Mouse (Mus musculus): ENCODE measurements around the gene Krt88. TPM values are rescaled to one million over a fixed set of nuclear protein-coding genes. Genes with fewer than 3 reads are reported as not detected.

The Krt88 gene
- polyA plus RNA-seq, 1 experiment from 2014 or later = not detected

DNA sequence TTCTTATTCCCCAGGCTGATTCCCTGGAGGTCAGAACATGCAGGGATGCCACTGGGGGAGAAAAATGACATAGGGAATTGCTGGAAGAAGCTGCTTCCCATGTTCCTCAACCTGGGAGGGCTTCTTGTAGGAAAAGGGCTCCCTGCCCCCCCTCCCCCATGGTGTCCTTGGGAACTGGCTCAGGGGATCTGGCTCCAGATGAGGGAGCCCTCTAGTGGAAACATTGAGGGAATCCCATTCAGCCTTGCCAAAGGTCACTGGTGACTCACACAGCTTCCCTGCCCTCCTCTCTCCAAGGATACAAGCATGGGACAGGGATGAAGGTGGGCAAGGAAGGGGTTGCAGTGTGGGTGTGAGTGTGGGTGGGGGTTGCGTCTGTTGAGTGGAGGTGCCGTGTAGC is 49.6 kb downstream of the Krt88 start:
- H3K4me1 ChIP-seq (ENCODE audit: control insufficient read depth, insufficient read depth, low read length) = no peaks in the 10 kb centered on the region
- ATAC-seq (ENCODE audit: insufficient number of reproducible peaks, low FRiP score, low TSS enrichment, low read depth) (no peak), DNase-seq (ENCODE audit: low spot score) (peak; percentile 27)
- no peak overlapping the region for H3K27ac ChIP-seq (replicated peaks; ENCODE audit: low read depth, low read length)
- H3K4me2 ChIP-seq (ENCODE audit: low read depth, severe bottlenecking) = no peak overlapping the region
- no peaks in the 10 kb centered on the region for H3K27me3 ChIP-seq (ENCODE audit: control insufficient read depth, insufficient read depth, low read length)
- H3K4me3 ChIP-seq (ENCODE audit: low read depth, low read length) = no peak overlapping the region
- H3K9ac ChIP-seq (ENCODE audit: low read length) = no peak overlapping the region
- H3K9me3 ChIP-seq (ENCODE audit: control insufficient read depth, low read length) = no peaks in the 10 kb centered on the region
- H3K36me3 ChIP-seq (ENCODE audit: control insufficient read depth, insufficient read depth, low read length) = no peaks in the 10 kb centered on the region
- 74% methylated on average over 2 of the region's 2 CpGs for WGBS

Other genes starting within 250 kb of the Krt88 start
- gene Grasp, start 223.6 kb upstream of the Krt88 start, polyA plus RNA-seq (2014; fragmentation: Nextera tagmentation; extraction: Ambion mirVana) = 6.7 and 7.7 TPM in 2 replicates
- gene Nr4a1, start 193.5 kb upstream of the Krt88 start, polyA plus RNA-seq (2014; fragmentation: Nextera tagmentation; extraction: Ambion mirVana) = 3.5 and 4.0 TPM in 2 replicates
- gene Atg101, start 163.5 kb upstream of the Krt88 start, polyA plus RNA-seq (2014; fragmentation: Nextera tagmentation; extraction: Ambion mirVana) = 68.2 and 73.1 TPM in 2 replicates
- 4.2 and 5.6 TPM in 2 replicates for gene 6030408B16Rik, start 154.5 kb upstream of the Krt88 start, polyA plus RNA-seq (2014; fragmentation: Nextera tagmentation; extraction: Ambion mirVana)
- 0.14 TPM in 1 of 2 replicates, not detected in the other for gene Krt80, start 77.6 kb upstream of the Krt88 start, polyA plus RNA-seq (2014; fragmentation: Nextera tagmentation; extraction: Ambion mirVana)
- gene Krt7, start 36.7 kb upstream of the Krt88 start, polyA plus RNA-seq (2014; fragmentation: Nextera tagmentation; extraction: Ambion mirVana) = 15.2 and 16.1 TPM in 2 replicates
- gene Krt87, start 8.9 kb upstream of the Krt88 start, polyA plus RNA-seq (2014; fragmentation: Nextera tagmentation; extraction: Ambion mirVana) = 0.09 TPM in 1 of 2 replicates, not detected in the other
- not detected in 2 replicates for gene Krt81, start 16.0 kb downstream of the Krt88 start, polyA plus RNA-seq (2014; fragmentation: Nextera tagmentation; extraction: Ambion mirVana)
- gene Krt86, start 25.7 kb downstream of the Krt88 start, polyA plus RNA-seq (2014; fragmentation: Nextera tagmentation; extraction: Ambion mirVana) = not detected in 2 replicates
- not detected in 2 replicates for gene Krt83, start 43.8 kb downstream of the Krt88 start, polyA plus RNA-seq (2014; fragmentation: Nextera tagmentation; extraction: Ambion mirVana)
- not detected in 2 replicates for gene Gm49425, start 69.5 kb downstream of the Krt88 start, polyA plus RNA-seq (2014; fragmentation: Nextera tagmentation; extraction: Ambion mirVana)
- gene Krt84, start 85.1 kb downstream of the Krt88 start, polyA plus RNA-seq (2014; fragmentation: Nextera tagmentation; extraction: Ambion mirVana) = not detected in 2 replicates
- 0.14 TPM in 1 of 2 replicates, not detected in the other for gene Krt82, start 102.9 kb downstream of the Krt88 start, polyA plus RNA-seq (2014; fragmentation: Nextera tagmentation; extraction: Ambion mirVana)
- not detected in 2 replicates for gene Krt90, start 115.2 kb downstream of the Krt88 start, polyA plus RNA-seq (2014; fragmentation: Nextera tagmentation; extraction: Ambion mirVana)
- not detected in 2 replicates for gene Krt75, start 126.2 kb downstream of the Krt88 start, polyA plus RNA-seq (2014; fragmentation: Nextera tagmentation; extraction: Ambion mirVana)
- gene Gm5414, start 180.4 kb downstream of the Krt88 start, polyA plus RNA-seq (2014; fragmentation: Nextera tagmentation; extraction: Ambion mirVana) = not detected in 2 replicates
- gene Gm5478, start 199.6 kb downstream of the Krt88 start, polyA plus RNA-seq (2014; fragmentation: Nextera tagmentation; extraction: Ambion mirVana) = not detected in 2 replicates
- not detected in 2 replicates for gene Krt6b, start 232.5 kb downstream of the Krt88 start, polyA plus RNA-seq (2014; fragmentation: Nextera tagmentation; extraction: Ambion mirVana)
- gene Krt6a, start 246.6 kb downstream of the Krt88 start, polyA plus RNA-seq (2014; fragmentation: Nextera tagmentation; extraction: Ambion mirVana) = 0.38 TPM in 1 of 2 replicates, not detected in the other

Measured in limb, embryonic 11.5 days (tissue).